Mouse (Mus musculus) gastrocnemius, adult 2 months (tissue): ENCODE results near the gene Slc25a47. TPM values are rescaled to one million over a fixed set of nuclear protein-coding genes. Genes with fewer than 3 reads are reported as not detected.
A peak's percentile ranks its signal among the peaks of the same experiment; 100 is the strongest.

Source experiments
- DNase-seq: peaks from one replicate; pipeline ENCODE4 v3.0.0; 2022
- H3K27ac ChIP-seq: fragments of 200-600 bp; 2 replicates; pipeline ENCODE4 v1.8.1; 2022; ENCODE audit warnings: mild to moderate bottlenecking
- H3K4me3 ChIP-seq: fragments of 200-600 bp; 2 replicates; pipeline ENCODE4 v1.8.1; 2022; ENCODE audit warnings: mild to moderate bottlenecking, moderate library complexity
- CTCF ChIP-seq: fragments of 200-600 bp; IDR thresholded peaks from 2 replicates; pipeline ENCODE4 v1.8.1; 2022; ENCODE audit warnings: antibody characterized with exemption, mild to moderate bottlenecking, moderate library complexity
- intact Hi-C: fragments of 180-260 bp; cut with DNase I; formaldehyde crosslinking; loops from one replicate; pipeline ENCODE4 v1.15.1; 2025
- total RNA-seq, 2 experiments: library from RNA; stranded (reverse); gene quantifications; 2 replicates each; pipeline ENCODE4 v1.2.3; 2021

The Slc25a47 gene
- total RNA-seq, 2 experiments from 2014 or later: 7.7 to 8.8 TPM

GRCm38 (mm10) chr12:108810309-108810708 lies 25.5 kb upstream of the Slc25a47 start:
- TF ChIP-seq CTCF: no peak
- intact Hi-C loops: loop anchor here (5.0 kb wide), 1 partner anchor 87 kb away; no protein-coding TSS in a partner anchor
- no peak for DNase-seq
- Histone ChIP-seq H3K27ac (0 out of 2 replicates have a peak overlapping the region, but pooled peaks have one; percentile 66), H3K4me3 (no peak overlapping the region)

- Histone ChIP-seq H3K4me3 (no peak overlapping the region), H3K27ac (peak overlapping the region; percentile 66)
- peak; percentile 88 for TF ChIP-seq CTCF
- intact Hi-C loops: loop anchor here (5.0 kb wide), 1 partner anchor 86 kb away; no protein-coding TSS in a partner anchor
- peak; percentile 42 for DNase-seq
These were observed 24.7 kb upstream of the Slc25a47 start for GRCm38 (mm10) chr12:108811133-108811532.

GRCm38 (mm10) chr12:108812463-108812862 lies 23.4 kb upstream of the Slc25a47 start:
- intact Hi-C loops: loop anchor here (5.0 kb wide), 1 partner anchor 85 kb away; no protein-coding TSS in a partner anchor
- no peak overlapping the region for H3K27ac ChIP-seq
- no peak overlapping the region for H3K4me3 ChIP-seq
- DNase-seq: no peak
- TF ChIP-seq CTCF: no peak

GRCm38 (mm10) chr12:108814470-108814869 lies 21.4 kb upstream of the Slc25a47 start:
- TF ChIP-seq CTCF: no peak
- H3K4me3 ChIP-seq: no peak overlapping the region
- intact Hi-C loops: loop anchor here (5.0 kb wide), 1 partner anchor 83 kb away; no protein-coding TSS in a partner anchor
- DNase-seq: no peak
- H3K27ac ChIP-seq: no peak overlapping the region

- intact Hi-C loops: no loop called here
- no peak for DNase-seq
- no peak for TF ChIP-seq CTCF
- Histone ChIP-seq H3K4me3 (no peak overlapping the region), H3K27ac (no peak overlapping the region)
These were observed 19.3 kb upstream of the Slc25a47 start for GRCm38 (mm10) chr12:108816569-108816968.

GRCm38 (mm10) chr12:108820461-108820860 lies 15.4 kb upstream of the Slc25a47 start:
- H3K27ac ChIP-seq: peak overlapping the region; percentile 16; the same call in 1 of the 2 replicates

GRCm38 (mm10) chr12:108823036-108823435 lies 12.8 kb upstream of the Slc25a47 start:
- intact Hi-C loops: no loop called here
- Histone ChIP-seq H3K27ac (no peak overlapping the region), H3K4me3 (no peak overlapping the region)
- DNase-seq: peak; percentile 8
- no peak for TF ChIP-seq CTCF

More at GRCm38 (mm10) chr12:108820461-108820860, 15.4 kb upstream of the Slc25a47 start:
- intact Hi-C loops: no loop called here
- no peak overlapping the region for H3K4me3 ChIP-seq
- no peak for TF ChIP-seq CTCF
- peak; percentile 44 for DNase-seq

GRCm38 (mm10) chr12:108824225-108824874 lies 11.5 kb upstream of the Slc25a47 start:
- no peak for TF ChIP-seq CTCF
- intact Hi-C loops: no loop called here
- DNase-seq: no peak
- Histone ChIP-seq H3K27ac (peak overlapping the region; percentile 68), H3K4me3 (no peak overlapping the region)

- no peak for DNase-seq
- intact Hi-C loops: no loop called here
- H3K27ac ChIP-seq: no peak overlapping the region
These were observed 10.2 kb upstream of the Slc25a47 start for GRCm38 (mm10) chr12:108825561-108826224.

GRCm38 (mm10) chr12:108826282-108826957 lies 9.4 kb upstream of the Slc25a47 start:
- DNase-seq: no peak
- TF ChIP-seq CTCF: no peak
- intact Hi-C loops: no loop called here
- no peak overlapping the region for H3K27ac ChIP-seq
- no peak overlapping the region for H3K4me3 ChIP-seq

More at GRCm38 (mm10) chr12:108825561-108826224, 10.2 kb upstream of the Slc25a47 start:
- no peak for TF ChIP-seq CTCF
- H3K4me3 ChIP-seq: no peak overlapping the region

GRCm38 (mm10) chr12:108826958-108827535 lies 8.8 kb upstream of the Slc25a47 start:
- Histone ChIP-seq H3K27ac (no peak overlapping the region), H3K4me3 (no peak overlapping the region)
- no peak for TF ChIP-seq CTCF
- DNase-seq: no peak
- intact Hi-C loops: no loop called here

GRCm38 (mm10) chr12:108827641-108828040 lies 8.2 kb upstream of the Slc25a47 start:
- Histone ChIP-seq H3K27ac (peak overlapping the region; percentile 38), H3K4me3 (no peak overlapping the region)
- intact Hi-C loops: no loop called here
- peak; percentile 66 for DNase-seq
- TF ChIP-seq CTCF: no peak
